28 mouse cellular contexts compared by ENCODE assay signal in genomic region chr4:141455526-141455925, GRCm38 (mm10). TPM values are rescaled to one million over a fixed set of nuclear protein-coding genes. Genes with fewer than 3 reads are reported as not detected.
DNase-seq lines count a peak whose midpoint lies in the region; ATAC-seq and TF ChIP-seq lines count a peak whose summit lies in the region.
"Had no signal": no experiment of that assay in that cellular context is flagged by ENCODE, and none has a peak within 500 bp of the region (broad histone marks: within the 10 kb centered on the region; RNA-seq: fewer than 3 reads in every experiment).

No protein-coding gene starts in this region.

- H3K79me2 ChIP-seq in macrophage (ENCODE audit: inconsistent target), result peaks cover 95% of the 10 kb centered on the region

- DNase-seq in embryonic facial prominence, embryonic 10.5 days (ENCODE audit: low spot score), result no peak
- peak; percentile 31 for DNase-seq in kidney, postnatal 0 days (ENCODE audit: low spot score)
- DNase-seq in kidney, postnatal 36 days, result no peak
- no peak for DNase-seq in right cerebral cortex, postnatal 25 days
- DNase-seq: adrenal gland, postnatal 14 days; cerebellum, adult 18-20 months; kidney, adult 8-10 months; lung, postnatal 4 days; right cerebral cortex, postnatal 14 days; thymus, postnatal 25 days had no signal

- TF ChIP-seq CTCF in kidney, postnatal 0 days (IDR thresholded peaks at IDR 0.05; ENCODE audit: low read depth), result no peak
- TF ChIP-seq CTCF in bone marrow macrophage, adult 2 months (IDR thresholded peaks at IDR 0.05; ENCODE audit: low read depth, low read length), result no peak

- no peaks in the 10 kb centered on the region for H3K27me3 ChIP-seq in embryonic facial prominence, embryonic 13.5 days
- H3K27me3 ChIP-seq in embryonic facial prominence, embryonic 10.5 days (replicated peaks; ENCODE audit: low read depth, poor library complexity, severe bottlenecking), result no peaks in the 10 kb centered on the region
- no peaks in the 10 kb centered on the region for H3K27me3 ChIP-seq in kidney, postnatal 0 days (ENCODE audit: insufficient read depth, low read length)
- H3K27me3 ChIP-seq: limb, embryonic 13.5 days; lung, embryonic 15.5 days; midbrain, embryonic 15.5 days; neural tube, embryonic 15.5 days had no signal

- no peak overlapping the region for H3K9ac ChIP-seq in embryonic facial prominence, embryonic 13.5 days
- no peak overlapping the region for H3K9ac ChIP-seq in kidney, postnatal 0 days (ENCODE audit: low read depth, low read length)
- H3K9ac ChIP-seq: limb, embryonic 13.5 days; liver, embryonic 14.5 days; lung, embryonic 15.5 days; midbrain, embryonic 15.5 days; neural tube, embryonic 15.5 days had no signal

- H3K27ac ChIP-seq in embryonic facial prominence, embryonic 13.5 days, result peak overlapping the region; percentile 34; the same call in 1 of the 2 replicates
- H3K27ac ChIP-seq in embryonic facial prominence, embryonic 10.5 days (replicated peaks), result no peak overlapping the region
- no peak overlapping the region for H3K27ac ChIP-seq in kidney, postnatal 0 days
- peak overlapping the region; percentile 87 for H3K27ac ChIP-seq in bone marrow macrophage, adult 2 months (ENCODE audit: insufficient read depth, low read depth, low read length)
- H3K27ac ChIP-seq in macrophage, result peak overlapping the region; percentile 86
- H3K27ac ChIP-seq: heart, embryonic 10.5 days; limb, embryonic 13.5 days; liver, embryonic 14.5 days; lung, embryonic 15.5 days; midbrain, embryonic 15.5 days; neural tube, embryonic 15.5 days had no signal

- 70% methylated on average over 4 of the region's 4 CpGs for WGBS in embryonic facial prominence, embryonic 13.5 days
- 77% methylated on average over 4 of the region's 4 CpGs for WGBS in embryonic facial prominence, embryonic 10.5 days
- 62% methylated on average over 4 of the region's 4 CpGs for WGBS in kidney, postnatal 0 days
- 93% methylated on average over 4 of the region's 4 CpGs for WGBS in macrophage (ENCODE audit: missing documents)

- H3K4me1 ChIP-seq in embryonic facial prominence, embryonic 13.5 days, result peaks cover 17% of the 10 kb centered on the region
- H3K4me1 ChIP-seq in embryonic facial prominence, embryonic 10.5 days, result peaks cover 36% of the 10 kb centered on the region
- H3K4me1 ChIP-seq in kidney, postnatal 0 days (replicated peaks; ENCODE audit: insufficient read depth, low read length), result peaks cover 8% of the 10 kb centered on the region; the same call in 1 of the 2 replicates
- peaks cover 50% of the 10 kb centered on the region for H3K4me1 ChIP-seq in bone marrow macrophage, adult 2 months (ENCODE audit: control insufficient read depth, insufficient read depth, low read length)

- H3K36me3 ChIP-seq in embryonic facial prominence, embryonic 13.5 days, result peaks cover 44% of the 10 kb centered on the region
- H3K36me3 ChIP-seq in embryonic facial prominence, embryonic 10.5 days (replicated peaks), result peaks cover 75% of the 10 kb centered on the region
- H3K36me3 ChIP-seq in kidney, postnatal 0 days (ENCODE audit: insufficient read depth, low read length), result peaks cover 9% of the 10 kb centered on the region; the same call in 1 of the 2 replicates
- H3K36me3 ChIP-seq in macrophage (ENCODE audit: inconsistent target), result no peaks in the 10 kb centered on the region; the same call in 1 of the 2 replicates

- ATAC-seq in embryonic facial prominence, embryonic 13.5 days (ENCODE audit: insufficient number of reproducible peaks, insufficient read depth, low FRiP score, low TSS enrichment, low read depth), result no peak
- no peak for ATAC-seq in kidney, postnatal 0 days (replicated peaks; ENCODE audit: low FRiP score, low read depth)
- ATAC-seq in megakaryocyte-erythroid progenitor cell, adult 5-6 weeks (replicated peaks; ENCODE audit: low FRiP score, low TSS enrichment, poor library complexity, severe bottlenecking), result no peak
- ATAC-seq: activated CD4-positive, CD25-positive, alpha-beta regulatory T cell, adult 4 months; midbrain, embryonic 15.5 days had no signal

- H3K4me3 ChIP-seq in embryonic facial prominence, embryonic 13.5 days, result no peak overlapping the region
- no peak overlapping the region for H3K4me3 ChIP-seq in embryonic facial prominence, embryonic 10.5 days
- no peak overlapping the region for H3K4me3 ChIP-seq in kidney, postnatal 0 days (replicated peaks; ENCODE audit: low read depth, low read length)
- H3K4me3 ChIP-seq in bone marrow macrophage, adult 2 months (ENCODE audit: insufficient read depth, low read length), result no peak overlapping the region
- H3K4me3 ChIP-seq in macrophage (ENCODE audit: inconsistent target), result no peak overlapping the region
- H3K4me3 ChIP-seq: heart, embryonic 10.5 days; limb, embryonic 13.5 days; lung, embryonic 15.5 days; midbrain, embryonic 15.5 days; neural tube, embryonic 15.5 days had no signal

- no peak overlapping the region for H3K4me2 ChIP-seq in embryonic facial prominence, embryonic 13.5 days
- H3K4me2 ChIP-seq in kidney, postnatal 0 days (ENCODE audit: low read length), result no peak overlapping the region
- H3K4me2 ChIP-seq: limb, embryonic 13.5 days; lung, embryonic 15.5 days; midbrain, embryonic 15.5 days; neural tube, embryonic 15.5 days had no signal

- no peak for TF ChIP-seq POLR2A in bone marrow macrophage, adult 2 months (IDR thresholded peaks at IDR 0.05; ENCODE audit: borderline replicate concordance, low read depth, low read length)

- H3K9me3 ChIP-seq in embryonic facial prominence, embryonic 13.5 days, result no peaks in the 10 kb centered on the region
- H3K9me3 ChIP-seq in embryonic facial prominence, embryonic 10.5 days, result no peaks in the 10 kb centered on the region
- no peaks in the 10 kb centered on the region for H3K9me3 ChIP-seq in kidney, postnatal 0 days (replicated peaks; ENCODE audit: low read length)
- H3K9me3 ChIP-seq: G1E; heart, embryonic 10.5 days; limb, embryonic 13.5 days; lung, embryonic 15.5 days; midbrain, embryonic 15.5 days; neural tube, embryonic 15.5 days had no signal

RNA-seq across cellular contexts. Expression of gene Zbtb17, which starts 11.1 kb away (rescaled TPM):
- polyA plus RNA-seq in embryonic facial prominence, embryonic 13.5 days (2015; fragmentation: Nextera tagmentation; extraction: Ambion mirVana), result 43.4 and 43.8 TPM in 2 replicates
- polyA plus RNA-seq in embryonic facial prominence, embryonic 10.5 days (2016; fragmentation: Nextera tagmentation; extraction: Ambion mirVana), result 59.6 and 62.3 TPM in 2 replicates
- 24.6 and 26.4 TPM in 2 replicates for polyA plus RNA-seq in kidney, postnatal 0 days (2015; fragmentation: Nextera tagmentation; extraction: Ambion mirVana)
- polyA plus RNA-seq in bone marrow macrophage, adult 2 months (2012; ENCODE audit: insufficient read depth, insufficient read length, missing spikeins), result 12.6 and 16.4 TPM in 2 replicates
- 100 to 1,000 TPM in 4 of 26 experiments, 10 to 100 TPM in 22; 30.8 to 125 (median 48.0) TPM for total RNA-seq in macrophage (2018; cell fraction: chromatin; rRNA removed)
- total RNA-seq in macrophage (2018; cell fraction: cytosol; rRNA removed), result 10 to 100 TPM; 10.3 to 24.2 (median 12.9) TPM
- 10 to 100 TPM; 18.3 to 78.5 (median 37.7) TPM for total RNA-seq in macrophage (2018; cell fraction: nucleus; rRNA removed)
- polyA plus RNA-seq in macrophage (2018), result 10.7 to 11.7 TPM (median 11.6 TPM) in 3 replicates
- 13.4 and 16.6 TPM in 2 replicates for total RNA-seq in megakaryocyte-erythroid progenitor cell, adult 5-6 weeks (2014; fragmentation: Nextera tagmentation)
- total RNA-seq in megakaryocyte-erythroid progenitor cell, adult 5-6 weeks (2017), result 21.5 and 26.6 TPM in 2 replicates

RNA-seq across cellular contexts. Expression of gene Srarp, which starts 19.6 kb away (rescaled TPM):
- polyA plus RNA-seq in embryonic facial prominence, embryonic 13.5 days (2015; fragmentation: Nextera tagmentation; extraction: Ambion mirVana), result not detected in 2 replicates
- polyA plus RNA-seq in embryonic facial prominence, embryonic 10.5 days (2016; fragmentation: Nextera tagmentation; extraction: Ambion mirVana), result not detected in 2 replicates
- 0.41 and 0.47 TPM in 2 replicates for polyA plus RNA-seq in kidney, postnatal 0 days (2015; fragmentation: Nextera tagmentation; extraction: Ambion mirVana)
- polyA plus RNA-seq in bone marrow macrophage, adult 2 months (2012; ENCODE audit: insufficient read depth, insufficient read length, missing spikeins), result not detected in 2 replicates
- not detected for total RNA-seq in macrophage (2018; cell fraction: chromatin; rRNA removed)
- total RNA-seq in macrophage (2018; cell fraction: cytosol; rRNA removed), result not detected
- not detected for total RNA-seq in macrophage (2018; cell fraction: nucleus; rRNA removed)
- polyA plus RNA-seq in macrophage (2018), result not detected in 3 replicates
- total RNA-seq in megakaryocyte-erythroid progenitor cell, adult 5-6 weeks (2014; fragmentation: Nextera tagmentation), result not detected in 2 replicates
- not detected in 2 replicates for total RNA-seq in megakaryocyte-erythroid progenitor cell, adult 5-6 weeks (2017)
- total RNA-seq: adrenal gland, postnatal 14 days; G1E; gastrocnemius, postnatal 4 days had no signal
- polyA plus RNA-seq: activated CD4-positive, CD25-positive, alpha-beta regulatory T cell, adult 4 months; G1E; heart, embryonic 10.5 days; heart, postnatal 0 days; hindbrain, embryonic 11.5 days; inflammation-experienced regulatory T-cells, adult 6 months; limb, embryonic 13.5 days; liver, embryonic 14.5 days; lung, embryonic 15.5 days had no signal

RNA-seq across cellular contexts. Expression of gene Hspb7, which starts 34.9 kb away (rescaled TPM):
- polyA plus RNA-seq in embryonic facial prominence, embryonic 13.5 days (2015; fragmentation: Nextera tagmentation; extraction: Ambion mirVana), result 0.63 TPM in 1 of 2 replicates, not detected in the other
- 0.15 TPM in 1 of 2 replicates, not detected in the other for polyA plus RNA-seq in embryonic facial prominence, embryonic 10.5 days (2016; fragmentation: Nextera tagmentation; extraction: Ambion mirVana)
- polyA plus RNA-seq in kidney, postnatal 0 days (2015; fragmentation: Nextera tagmentation; extraction: Ambion mirVana), result 0.29 and 0.41 TPM in 2 replicates
- not detected in 2 replicates for polyA plus RNA-seq in bone marrow macrophage, adult 2 months (2012; ENCODE audit: insufficient read depth, insufficient read length, missing spikeins)
- not detected for total RNA-seq in macrophage (2018; cell fraction: chromatin; rRNA removed)
- not detected for total RNA-seq in macrophage (2018; cell fraction: cytosol; rRNA removed)
- total RNA-seq in macrophage (2018; cell fraction: nucleus; rRNA removed), result under 1 TPM in 1 of 26 experiments, not detected in 25; 0.24 TPM
- polyA plus RNA-seq in macrophage (2018), result not detected in 3 replicates
- not detected in 2 replicates for total RNA-seq in megakaryocyte-erythroid progenitor cell, adult 5-6 weeks (2014; fragmentation: Nextera tagmentation)
- not detected in 2 replicates for total RNA-seq in megakaryocyte-erythroid progenitor cell, adult 5-6 weeks (2017)
- total RNA-seq: G1E had no signal
- polyA plus RNA-seq: activated CD4-positive, CD25-positive, alpha-beta regulatory T cell, adult 4 months; G1E; hindbrain, embryonic 11.5 days; inflammation-experienced regulatory T-cells, adult 6 months; midbrain, embryonic 15.5 days had no signal

RNA-seq across cellular contexts. Expression of gene Clcnkb, which starts 39.7 kb away (rescaled TPM):
- not detected in 2 replicates for polyA plus RNA-seq in embryonic facial prominence, embryonic 13.5 days (2015; fragmentation: Nextera tagmentation; extraction: Ambion mirVana)
- polyA plus RNA-seq in embryonic facial prominence, embryonic 10.5 days (2016; fragmentation: Nextera tagmentation; extraction: Ambion mirVana), result 0.15 TPM in 1 of 2 replicates, not detected in the other
- polyA plus RNA-seq in kidney, postnatal 0 days (2015; fragmentation: Nextera tagmentation; extraction: Ambion mirVana), result 155 and 161 TPM in 2 replicates
- polyA plus RNA-seq in bone marrow macrophage, adult 2 months (2012; ENCODE audit: insufficient read depth, insufficient read length, missing spikeins), result not detected in 2 replicates
- not detected for total RNA-seq in macrophage (2018; cell fraction: chromatin; rRNA removed)
- not detected for total RNA-seq in macrophage (2018; cell fraction: cytosol; rRNA removed)
- not detected for total RNA-seq in macrophage (2018; cell fraction: nucleus; rRNA removed)
- polyA plus RNA-seq in macrophage (2018), result not detected in 3 replicates
- total RNA-seq in megakaryocyte-erythroid progenitor cell, adult 5-6 weeks (2014; fragmentation: Nextera tagmentation), result not detected in 2 replicates
- not detected in 2 replicates for total RNA-seq in megakaryocyte-erythroid progenitor cell, adult 5-6 weeks (2017)
- total RNA-seq: adrenal gland, postnatal 14 days; layer of hippocampus, postnatal 10 days had no signal
- polyA plus RNA-seq: activated CD4-positive, CD25-positive, alpha-beta regulatory T cell, adult 4 months; cortical plate, adult 2 months; G1E; hindbrain, embryonic 11.5 days; inflammation-experienced regulatory T-cells, adult 6 months; limb, embryonic 13.5 days; liver, embryonic 14.5 days; lung, embryonic 15.5 days; midbrain, embryonic 15.5 days had no signal

RNA-seq across cellular contexts. Expression of gene Clcnka, which starts 57.0 kb away (rescaled TPM):
- polyA plus RNA-seq in embryonic facial prominence, embryonic 13.5 days (2015; fragmentation: Nextera tagmentation; extraction: Ambion mirVana), result 0.18 and 0.39 TPM in 2 replicates
- polyA plus RNA-seq in embryonic facial prominence, embryonic 10.5 days (2016; fragmentation: Nextera tagmentation; extraction: Ambion mirVana), result 0.21 and 0.37 TPM in 2 replicates
- polyA plus RNA-seq in kidney, postnatal 0 days (2015; fragmentation: Nextera tagmentation; extraction: Ambion mirVana), result 57.7 and 58.1 TPM in 2 replicates
- not detected in 2 replicates for polyA plus RNA-seq in bone marrow macrophage, adult 2 months (2012; ENCODE audit: insufficient read depth, insufficient read length, missing spikeins)
- not detected for total RNA-seq in macrophage (2018; cell fraction: chromatin; rRNA removed)
- total RNA-seq in macrophage (2018; cell fraction: cytosol; rRNA removed), result not detected
- total RNA-seq in macrophage (2018; cell fraction: nucleus; rRNA removed), result not detected
- polyA plus RNA-seq in macrophage (2018), result not detected in 3 replicates
- not detected in 2 replicates for total RNA-seq in megakaryocyte-erythroid progenitor cell, adult 5-6 weeks (2014; fragmentation: Nextera tagmentation)
- total RNA-seq in megakaryocyte-erythroid progenitor cell, adult 5-6 weeks (2017), result not detected in 2 replicates
- total RNA-seq: adrenal gland, postnatal 14 days; G1E; layer of hippocampus, postnatal 10 days had no signal
- polyA plus RNA-seq: activated CD4-positive, CD25-positive, alpha-beta regulatory T cell, adult 4 months; cortical plate, adult 2 months; G1E; heart, postnatal 0 days; inflammation-experienced regulatory T-cells, adult 6 months; liver, embryonic 14.5 days; midbrain, embryonic 15.5 days; neural tube, embryonic 15.5 days had no signal

Comparison
In these comparisons a context has a peak if more than half of its experiments do, and no peak if none do; other contexts are left out.
1. H3K27ac ChIP-seq: peak in embryonic facial prominence, embryonic 13.5 days (single experiment), bone marrow macrophage, adult 2 months (single experiment) and macrophage (single experiment); none in embryonic facial prominence, embryonic 10.5 days (single experiment) and kidney, postnatal 0 days (single experiment).